Mouse (Mus musculus) C2C12 (cell line): ENCODE measurements around the gene Smtnl2. TPM values are rescaled to one million over a fixed set of nuclear protein-coding genes. Genes with fewer than 3 reads are reported as not detected.

Experiments used
- H3K27me3 ChIP-seq: one replicate; pipeline ENCODE4 v1.6.1; 2011; ENCODE audit not compliant: control insufficient read depth, insufficient read depth, insufficient read length
- H3K36me3 ChIP-seq: one replicate; pipeline ENCODE4 v1.6.1; 2011; ENCODE audit not compliant: control insufficient read depth, insufficient read depth
- H3K4me3 ChIP-seq: one replicate; pipeline ENCODE4 v1.5.1; 2011; ENCODE audit warnings: mild to moderate bottlenecking, control low read depth; ENCODE audit not compliant: poor library complexity, insufficient read depth, severe bottlenecking
- H3K79me2 ChIP-seq: one replicate; pipeline ENCODE4 v1.6.1; 2011; ENCODE audit not compliant: control insufficient read depth, insufficient read depth
- H3K79me3 ChIP-seq: one replicate; pipeline ENCODE4 v1.6.1; 2011; ENCODE audit warnings: low read depth, control low read depth
- H3ac ChIP-seq: one replicate; pipeline ENCODE3; 2011; ENCODE audit warnings: low read depth; ENCODE audit not compliant: control insufficient read depth, insufficient read length
- CEBPB ChIP-seq: IDR thresholded peaks from one replicate; pipeline ENCODE4 v1.6.1; 2011; ENCODE audit warnings: low read depth, mild to moderate bottlenecking, control low read depth, moderate library complexity
- CTCF ChIP-seq: IDR thresholded peaks from one replicate; pipeline ENCODE4 v1.5.1; 2011; ENCODE audit not compliant: control insufficient read depth, insufficient read depth, insufficient read length
- FOSL1 ChIP-seq: IDR thresholded peaks from one replicate; pipeline ENCODE4 v1.8.0; 2011; ENCODE audit warnings: mild to moderate bottlenecking, low read length; ENCODE audit not compliant: poor library complexity, insufficient read depth, severe bottlenecking
- MAX ChIP-seq: IDR thresholded peaks from one replicate; pipeline ENCODE4 v1.6.1; 2011; ENCODE audit warnings: mild to moderate bottlenecking, control low read depth
- MYOD1 ChIP-seq: IDR thresholded peaks from one replicate; pipeline ENCODE4 v1.6.1; 2011; ENCODE audit warnings: low read depth; ENCODE audit not compliant: control insufficient read depth, insufficient read length
- MYOG ChIP-seq: IDR thresholded peaks from one replicate; pipeline ENCODE4 v1.6.1; 2011; ENCODE audit not compliant: control insufficient read depth, insufficient read length; ENCODE audit errors: extremely low read depth
- USF1 ChIP-seq: IDR thresholded peaks from one replicate; pipeline ENCODE4 v1.6.1; 2011; ENCODE audit warnings: low read depth, mild to moderate bottlenecking, control low read depth, moderate library complexity
- polyA plus RNA-seq: library from polyadenylated mRNA; unstranded; fragments of >200 nt; fragmentation: generic; extraction: Trizol; gene quantifications from one replicate; pipeline ENCODE4 v1.2.1, GENCODE M21; 2012; ENCODE audit warnings: missing spikeins

Gene Smtnl2
- polyA plus RNA-seq, 1 experiment, result 0.04 TPM

DNA sequence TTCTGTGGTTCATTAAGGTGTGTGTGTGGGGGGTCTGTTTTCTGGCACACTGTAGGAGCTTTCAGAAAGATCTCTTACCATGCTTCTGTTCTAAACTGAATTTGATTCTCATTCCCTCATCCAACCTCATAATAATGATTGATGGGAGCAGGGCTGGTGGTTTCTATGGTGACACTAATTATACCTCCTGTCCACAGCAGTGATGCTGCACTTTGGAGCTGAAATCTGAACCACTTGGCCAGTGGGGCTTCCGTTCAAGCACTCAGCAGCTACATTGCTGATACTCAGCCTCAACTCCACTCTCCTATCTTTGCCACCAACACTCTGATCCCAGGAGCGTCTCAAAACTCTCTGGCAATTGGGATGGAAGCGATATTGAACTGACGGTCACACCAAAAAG is 32.2 kb downstream of the Smtnl2 start:
- no peaks in the 10 kb centered on the region for H3K79me2 ChIP-seq
- no peak for TF ChIP-seq MAX
- no peak for TF ChIP-seq MYOD1
- TF ChIP-seq MYOG, result no peak
- no peaks in the 10 kb centered on the region for H3K36me3 ChIP-seq
- H3K79me3 ChIP-seq, result no peaks in the 10 kb centered on the region
- H3K4me3 ChIP-seq, result no peak overlapping the region
- no peak overlapping the region for H3ac ChIP-seq
- peaks cover 21% of the 10 kb centered on the region for H3K27me3 ChIP-seq

DNA sequence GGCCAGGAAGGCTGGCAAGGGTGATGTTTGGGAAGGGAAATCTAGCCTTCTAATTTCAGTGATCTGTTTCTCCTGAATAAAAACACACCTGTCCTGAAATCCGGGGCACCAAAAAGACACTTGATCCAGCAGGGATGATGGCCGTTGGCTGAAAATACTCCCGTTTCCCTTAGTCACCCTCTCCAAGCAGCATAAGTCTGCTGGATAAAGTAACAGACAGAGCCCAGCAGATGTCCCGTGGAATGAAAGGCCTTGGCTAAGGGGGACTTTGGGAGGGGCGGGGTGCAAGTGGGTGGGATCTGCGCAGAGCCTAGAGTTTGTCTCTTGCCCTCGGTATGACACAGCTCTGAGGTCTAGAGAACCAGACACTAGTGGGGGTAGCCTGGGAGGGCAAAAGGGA is 33.3 kb downstream of the Smtnl2 start:
- Histone ChIP-seq H3K79me2 (no peaks in the 10 kb centered on the region), H3K36me3 (no peaks in the 10 kb centered on the region), H3K4me3 (no peak overlapping the region), H3K79me3 (no peaks in the 10 kb centered on the region), H3K27me3 (peaks cover 21% of the 10 kb centered on the region), H3ac (no peak overlapping the region)
- TF ChIP-seq CEBPB (no peak), MYOG (no peak), FOSL1 (no peak), CTCF (no peak), USF1 (no peak), MAX (no peak), MYOD1 (no peak)

DNA sequence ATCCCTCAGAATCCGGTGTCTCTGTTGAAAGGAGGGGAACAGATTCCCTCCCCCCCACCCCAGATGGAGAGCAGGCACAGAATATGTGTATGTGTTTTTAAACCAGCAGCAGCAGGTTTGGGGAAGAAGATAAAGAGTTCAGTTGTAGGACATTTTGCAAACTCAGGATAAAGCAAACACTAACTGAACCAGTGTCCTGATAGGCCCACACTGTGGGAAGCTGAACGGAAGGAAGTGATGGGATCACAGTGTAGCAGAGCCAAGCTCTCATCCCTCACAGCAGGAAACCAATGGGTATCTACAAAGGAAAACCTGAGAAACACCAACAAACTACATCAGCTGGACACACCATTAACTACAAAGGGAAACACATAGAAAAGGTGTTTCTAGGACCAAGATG is 35.0 kb downstream of the Smtnl2 start:
- H3K27me3 ChIP-seq, result peaks cover 10% of the 10 kb centered on the region
- H3ac ChIP-seq, result no peak overlapping the region
- no peaks in the 10 kb centered on the region for H3K79me2 ChIP-seq
- H3K79me3 ChIP-seq, result no peaks in the 10 kb centered on the region
- H3K36me3 ChIP-seq, result no peaks in the 10 kb centered on the region
- TF ChIP-seq MAX (no peak), CEBPB (no peak), CTCF (no peak), FOSL1 (no peak), MYOG (no peak), USF1 (no peak), MYOD1 (no peak)
- no peak overlapping the region for H3K4me3 ChIP-seq

DNA sequence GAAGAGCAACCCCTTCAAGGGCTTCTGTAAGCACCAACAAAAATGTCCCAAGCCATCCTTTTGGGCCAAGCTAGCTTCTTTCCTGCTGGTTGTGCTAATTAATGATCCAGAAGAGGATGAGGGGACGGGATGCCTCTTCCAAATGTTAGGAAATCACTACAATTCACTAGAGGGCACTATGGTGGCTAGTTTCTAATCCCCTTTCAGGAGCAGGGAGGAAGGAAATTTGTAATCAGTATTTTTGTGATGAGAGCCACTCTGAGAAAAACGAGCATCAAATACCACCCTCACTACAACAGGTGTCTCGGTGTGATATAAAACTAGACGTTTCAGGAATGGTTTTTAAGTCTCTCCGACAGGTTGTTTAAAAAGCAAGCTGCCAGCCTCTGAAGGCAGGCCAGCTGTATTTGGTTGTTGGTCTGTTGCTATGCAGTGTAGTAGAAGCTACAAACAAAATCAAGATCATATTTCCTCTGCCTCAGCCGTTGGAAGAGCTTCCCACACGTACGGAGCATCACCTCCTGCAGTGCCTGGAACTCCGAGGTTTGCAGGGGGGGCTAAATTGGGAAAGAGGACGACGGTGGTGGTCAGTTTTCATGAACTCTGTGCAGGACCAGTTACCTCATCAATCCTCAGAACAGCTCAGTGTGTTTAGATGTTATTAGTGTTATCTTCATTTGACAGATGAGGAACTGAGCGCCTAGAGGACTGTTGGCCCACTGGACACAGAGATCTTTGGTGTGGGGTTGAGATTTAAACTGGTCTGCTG is 41.4 kb downstream of the Smtnl2 start:
- Histone ChIP-seq H3K4me3 (no peak overlapping the region), H3ac (no peak overlapping the region)

DNA sequence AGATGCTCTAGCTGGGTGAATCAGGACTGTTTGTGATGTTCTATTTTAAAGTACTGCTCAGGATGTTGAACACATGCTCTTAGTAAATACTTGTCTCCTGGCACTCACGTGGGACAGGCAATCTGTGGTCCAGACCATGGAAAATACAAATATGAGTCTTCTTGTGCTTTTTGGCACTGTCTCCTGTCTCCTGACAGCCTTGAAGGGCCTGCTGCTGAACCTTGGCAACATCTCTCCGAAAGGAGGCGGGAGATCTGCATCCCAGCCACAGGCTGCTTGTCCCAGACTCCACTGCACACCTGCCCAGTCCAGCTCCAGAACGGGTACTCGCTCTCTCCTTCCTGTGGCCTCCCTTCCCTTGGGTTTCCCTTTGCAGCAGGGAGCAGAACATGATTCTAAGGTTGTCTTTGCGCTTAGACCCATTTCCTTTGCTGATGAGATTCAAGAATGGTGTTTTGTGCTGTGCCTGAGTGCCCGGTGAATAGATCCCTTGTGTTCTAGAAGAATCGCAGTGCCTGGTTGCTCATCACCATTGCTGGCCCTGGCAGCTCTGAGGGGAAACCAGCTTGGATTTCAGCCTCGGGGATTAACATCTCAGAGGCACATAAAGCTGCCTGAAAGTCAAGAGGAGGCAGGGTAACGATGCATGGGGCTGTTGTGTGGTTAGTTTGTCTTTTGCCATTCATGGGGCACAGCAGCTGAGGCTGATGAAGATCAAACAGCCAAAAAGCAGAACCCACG is 43.4 kb downstream of the Smtnl2 start:
- H3K36me3 ChIP-seq, result no peaks in the 10 kb centered on the region
- peaks cover 38% of the 10 kb centered on the region for H3K27me3 ChIP-seq
- H3ac ChIP-seq, result no peak overlapping the region
- no peaks in the 10 kb centered on the region for H3K79me2 ChIP-seq
- no peak for TF ChIP-seq USF1
- TF ChIP-seq FOSL1, result no peak
- TF ChIP-seq MYOD1, result no peak
- TF ChIP-seq MAX, result no peak
- no peak for TF ChIP-seq CTCF
- no peak for TF ChIP-seq MYOG
- TF ChIP-seq CEBPB, result no peak
- no peaks in the 10 kb centered on the region for H3K79me3 ChIP-seq
- H3K4me3 ChIP-seq, result no peak overlapping the region

More for the DNA sequence above, 41.4 kb downstream of the Smtnl2 start:
- Histone ChIP-seq H3K79me2 (no peaks in the 10 kb centered on the region), H3K36me3 (no peaks in the 10 kb centered on the region), H3K79me3 (no peaks in the 10 kb centered on the region), H3K27me3 (peaks cover 29% of the 10 kb centered on the region)
- TF ChIP-seq MYOG, result no peak

DNA sequence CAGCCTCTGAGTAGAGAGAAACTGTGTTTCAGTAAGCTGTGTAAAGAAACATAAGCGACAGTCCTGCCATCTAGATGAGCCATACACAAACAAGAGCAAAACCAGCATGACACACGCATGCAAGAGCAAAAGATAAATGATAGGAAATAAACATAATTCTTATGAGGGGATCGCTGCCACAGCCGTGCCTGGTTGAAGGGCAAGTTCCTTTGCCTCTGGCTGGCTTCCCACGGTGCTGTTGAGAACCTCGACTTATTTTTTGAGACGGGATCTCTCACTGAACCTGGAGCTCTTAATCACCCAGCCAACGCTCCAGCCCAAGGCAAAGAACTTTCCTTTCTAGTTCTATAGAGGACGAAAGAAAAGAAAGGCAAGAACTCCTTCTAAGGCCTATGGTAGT is 45.4 kb downstream of the Smtnl2 start:
- Histone ChIP-seq H3K79me2 (no peaks in the 10 kb centered on the region), H3K4me3 (no peak overlapping the region), H3K79me3 (no peaks in the 10 kb centered on the region), H3K36me3 (no peaks in the 10 kb centered on the region), H3K27me3 (peaks cover 43% of the 10 kb centered on the region), H3ac (no peak overlapping the region)
- TF ChIP-seq CTCF, result no peak
- TF ChIP-seq MYOG, result no peak
- no peak for TF ChIP-seq MYOD1
- no peak for TF ChIP-seq CEBPB
- TF ChIP-seq FOSL1, result no peak
- TF ChIP-seq USF1, result no peak
- TF ChIP-seq MAX, result no peak
